Mouse (Mus musculus): ENCODE results near the gene Btbd19.
A peak's percentile ranks its signal among the peaks of the same experiment; 100 is the strongest.

DNA sequence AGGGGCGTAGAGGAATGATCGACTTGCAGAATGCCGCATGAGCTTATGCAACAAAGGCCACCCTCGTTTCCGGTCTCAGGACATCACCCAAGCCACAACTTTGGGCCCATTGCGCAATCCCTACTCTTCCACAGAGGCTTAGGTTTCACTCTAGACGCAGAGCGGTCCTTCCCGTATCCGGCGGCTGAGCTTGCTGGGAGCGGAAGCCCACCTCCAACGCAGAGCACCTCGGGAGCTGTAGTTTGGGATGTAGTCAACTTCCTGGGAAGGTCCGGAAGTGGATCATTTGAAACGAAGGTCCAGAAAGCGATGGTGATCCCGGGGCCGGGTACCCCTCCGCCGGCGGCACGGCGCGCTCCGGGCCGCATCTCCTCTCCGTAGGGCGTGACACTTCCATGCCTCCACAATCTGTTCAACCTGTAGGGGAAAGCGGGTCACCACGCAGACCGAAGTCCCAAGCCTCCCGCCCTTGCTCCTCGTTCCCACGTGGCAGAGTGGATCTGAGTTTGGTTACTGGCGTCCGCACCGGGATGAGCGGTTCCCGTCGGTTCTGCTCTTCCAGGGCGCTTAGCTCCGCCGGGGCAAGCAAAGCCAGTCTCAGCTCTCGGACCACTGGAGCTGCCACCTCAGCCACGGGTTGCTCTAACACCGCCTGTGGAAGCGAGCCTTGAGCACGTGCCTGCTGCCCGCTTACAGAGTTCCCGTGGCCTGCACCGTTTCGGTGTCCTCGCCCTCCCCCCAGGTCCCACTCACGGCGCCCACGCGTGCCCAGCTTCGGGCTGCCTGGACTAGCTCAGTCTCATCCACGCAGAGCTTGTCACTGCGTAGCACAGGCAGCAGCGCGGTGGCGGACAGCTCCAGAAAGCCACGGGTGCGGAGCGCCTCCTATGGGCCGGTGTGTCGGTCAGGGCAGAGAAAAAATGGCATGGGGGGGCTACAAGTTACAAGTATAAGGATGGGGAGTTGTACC lies 4.8 kb downstream of the Btbd19 start:
- TF ChIP-seq CTCF (IDR thresholded peaks at IDR 0.05; ENCODE audit: extremely low read depth, insufficient read length, insufficient replicate concordance, low read depth, low read length) = peak; percentile 80
- peak; percentile 50; the same call in 1 of the 2 replicates for TF ChIP-seq POLR2A (IDR thresholded peaks at IDR 0.05; ENCODE audit: low read depth, low read length)
